Mouse (Mus musculus): ENCODE measurements around the gene Tyk2. TPM values are rescaled to one million over a fixed set of nuclear protein-coding genes. Genes with fewer than 3 reads are reported as not detected.
A peak's percentile ranks its signal among the peaks of the same experiment; 100 is the strongest.

The Tyk2 gene
- total RNA-seq, 2 experiments from 2014 or later = 13.2 to 14.6 TPM

- intact Hi-C loops (cut with DNase I) = loop anchor here (2.0 to 5.0 kb wide), 3 partner anchors 32 to 176 kb away; partner anchors contain the start of genes Eif3g and Tyk2
- peak within 1 kb of the TSS; percentile 94 for H3K4me3 ChIP-seq
- DNase-seq (ENCODE audit: extremely low spot score in 1 of 2, low spot score in 2 of 2) = peak; percentile 89 to 90
- TF ChIP-seq CTCF (IDR thresholded peaks at IDR 0.05) = no peak
- H3K27ac ChIP-seq = peak within 1 kb of the TSS; percentile 85
Observed at GRCm38 (mm10) chr9:21073044-21073840, 57.8 kb downstream of the Tyk2 start, which contains the start of the genes Gm49373 and Fdx1l. TSS of gene Gm49373 (minus strand) at chr9:21073096. TSS of gene Fdx1l (minus strand) at chr9:21073614.

GRCm38 (mm10) chr9:21072641-21073040 lies 58.4 kb downstream of the Tyk2 start:
- H3K27ac ChIP-seq = peak overlapping the region; percentile 85
- intact Hi-C loops (cut with DNase I) = loop anchor here (1.0 to 5.0 kb wide), 4 partner anchors 32 to 175 kb away; partner anchors contain the start of genes Eif3g and Tyk2
- peak overlapping the region; percentile 94 for H3K4me3 ChIP-seq
- no peak for DNase-seq (ENCODE audit: extremely low spot score in 1 of 2, low spot score in 2 of 2)
- no peak for TF ChIP-seq CTCF (IDR thresholded peaks at IDR 0.05)

GRCm38 (mm10) chr9:21067006-21067684 lies 63.9 kb downstream of the Tyk2 start, which contains the start of gene Zglp1:
TSS of gene Zglp1 (minus strand) at chr9:21067093.
- intact Hi-C loops (cut with DNase I) = no loop called here
- TF ChIP-seq CTCF (IDR thresholded peaks at IDR 0.05) = no peak
- H3K27ac ChIP-seq = no peak within 1 kb of the TSS
- no peak within 1 kb of the TSS for H3K4me3 ChIP-seq
- no peak for DNase-seq (ENCODE audit: extremely low spot score in 1 of 2, low spot score in 2 of 2)

GRCm38 (mm10) chr9:21062928-21063327 lies 68.1 kb downstream of the Tyk2 start:
- no peak for TF ChIP-seq CTCF (IDR thresholded peaks at IDR 0.05)
- DNase-seq (ENCODE audit: extremely low spot score in 1 of 2, low spot score in 2 of 2) = peak; percentile 70 to 76
- Histone ChIP-seq H3K4me3 (no peak overlapping the region), H3K27ac (peak overlapping the region; percentile 91)
- intact Hi-C loops (cut with DNase I) = loop anchor here (1.0 kb wide), 2 partner anchors 22 to 31 kb away; partner anchors contain the start of gene Icam5

Small RNA genes within 50 kb of the gene (microRNA-seq; reads per million reads assigned to microRNA genes)
- gene Mir7082 = 0.48 to 0.49 reads per million in 2 experiments

Other genes starting within 250 kb of the Tyk2 start
- 10 to 100 TPM; 25.6 to 26.3 TPM for gene Ppan, start 243.1 kb downstream of the Tyk2 start, total RNA-seq (2021)
- 100 to 1,000 TPM; 118 to 122 TPM for gene Eif3g, start 232.6 kb downstream of the Tyk2 start, total RNA-seq (2021)
- gene Dnmt1, start 171.4 kb downstream of the Tyk2 start, total RNA-seq (2021) = 10 to 100 TPM; 44.5 to 44.6 TPM
- gene S1pr2, start 154.5 kb downstream of the Tyk2 start, total RNA-seq (2021) = 1 to 10 TPM; 3.2 to 4.4 TPM
- gene Mrpl4, start 128.5 kb downstream of the Tyk2 start, total RNA-seq (2021) = 10 to 100 TPM; 59.2 to 64.2 TPM
- gene Icam1, start 115.3 kb downstream of the Tyk2 start, total RNA-seq (2021) = 1 to 10 TPM; 2.0 to 3.6 TPM
- gene Icam4, start 101.9 kb downstream of the Tyk2 start, total RNA-seq (2021) = 1 to 10 TPM; 1.5 to 1.6 TPM
- 100 to 1,000 TPM; 230 to 248 TPM for gene Icam5, start 99.2 kb downstream of the Tyk2 start, total RNA-seq (2021)
- 1 to 10 TPM in 1 of 2 experiments, not detected in 1; 1.3 TPM for gene Zglp1, start 64.2 kb downstream of the Tyk2 start, total RNA-seq (2021)
- gene Gm49373, start 58.1 kb downstream of the Tyk2 start, total RNA-seq (2021) = 1 to 10 TPM; 1.7 to 3.2 TPM
- gene Fdx1l, start 57.6 kb downstream of the Tyk2 start, total RNA-seq (2021) = 10 to 100 TPM; 62.4 to 64.3 TPM
- gene Gm38431, start 39.2 kb downstream of the Tyk2 start, total RNA-seq (2021) = 1 to 10 TPM; 2.2 to 4.2 TPM
- gene Raver1, start 39.2 kb downstream of the Tyk2 start, total RNA-seq (2021) = 10 to 100 TPM; 28.0 to 29.0 TPM
- gene Cdc37, start 18.7 kb upstream of the Tyk2 start, total RNA-seq (2021) = 100 to 1,000 TPM; 141 to 143 TPM
- 100 to 1,000 TPM; 101 to 106 TPM for gene Pde4a, start 34.5 kb upstream of the Tyk2 start, total RNA-seq (2021)
- 10 to 100 TPM; 53.0 to 53.7 TPM for gene Keap1, start 108.1 kb upstream of the Tyk2 start, total RNA-seq (2021)
- 1 to 10 TPM; 6.8 to 8.3 TPM for gene S1pr5, start 117.2 kb upstream of the Tyk2 start, total RNA-seq (2021)
- 10 to 100 TPM; 45.3 to 49.5 TPM for gene Atg4d, start 134.1 kb upstream of the Tyk2 start, total RNA-seq (2021)
- 10 to 100 TPM; 43.3 to 46.1 TPM for gene Kri1, start 156.7 kb upstream of the Tyk2 start, total RNA-seq (2021)
- 10 to 100 TPM; 47.9 to 54.6 TPM for gene Cdkn2d, start 160.2 kb upstream of the Tyk2 start, total RNA-seq (2021)
- gene Ap1m2, start 181.1 kb upstream of the Tyk2 start, total RNA-seq (2021) = 1 to 10 TPM; 1.2 to 2.4 TPM
- gene Slc44a2, start 189.5 kb upstream of the Tyk2 start, total RNA-seq (2021) = 10 to 100 TPM; 47.5 to 53.6 TPM
- 10 to 100 TPM; 83.8 TPM for gene Ilf3, start 236.6 kb upstream of the Tyk2 start, total RNA-seq (2021)